Mouse (Mus musculus): Measurements from ENCODE around the gene Banf2.
A peak's percentile ranks its signal among the peaks of the same experiment; 100 is the strongest.

The Banf2 gene

DNA sequence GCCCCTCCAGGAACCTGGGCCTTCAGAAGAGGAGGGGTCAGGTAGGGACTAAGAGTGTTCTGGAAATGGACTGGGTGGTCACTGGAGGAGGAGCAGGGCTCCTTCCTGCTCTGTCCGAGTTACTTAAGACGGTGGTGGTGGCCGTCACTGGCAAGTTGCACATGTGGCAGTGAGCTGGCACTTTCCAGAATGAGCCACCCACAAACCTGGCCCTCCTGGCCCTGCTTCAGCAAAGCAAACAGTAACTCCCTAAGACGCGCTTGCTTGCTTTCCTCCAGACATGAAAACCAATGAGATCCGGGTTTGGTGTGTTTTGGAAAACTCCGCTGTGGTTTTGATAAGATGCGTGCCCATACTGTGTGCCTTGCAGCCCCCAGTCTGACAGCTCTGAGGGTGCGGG is 7.5 kb upstream of the Banf2 start:
- no peak for DNase-seq (ENCODE audit: low read depth, low spot score)

DNA sequence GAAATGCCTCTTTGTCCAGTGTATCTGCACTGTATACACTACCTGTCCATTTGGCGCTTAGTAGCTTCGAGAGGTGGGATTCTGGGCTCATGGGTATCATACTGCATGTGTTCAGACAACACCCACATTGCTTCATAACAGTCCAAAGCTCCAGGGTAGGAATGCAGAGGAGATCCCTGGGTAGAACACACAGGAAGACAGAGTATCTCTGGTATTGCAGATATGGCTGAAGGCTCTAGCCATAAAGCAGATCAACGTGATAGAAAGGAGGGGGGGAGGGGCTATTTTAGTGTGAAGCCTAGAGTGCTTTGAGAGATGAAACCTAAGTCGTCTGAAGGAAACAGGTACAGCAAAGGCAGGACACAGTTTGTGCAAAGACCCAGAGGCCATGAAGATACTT is 6.4 kb upstream of the Banf2 start:
- no peak for DNase-seq (ENCODE audit: low read depth, low spot score)

DNA sequence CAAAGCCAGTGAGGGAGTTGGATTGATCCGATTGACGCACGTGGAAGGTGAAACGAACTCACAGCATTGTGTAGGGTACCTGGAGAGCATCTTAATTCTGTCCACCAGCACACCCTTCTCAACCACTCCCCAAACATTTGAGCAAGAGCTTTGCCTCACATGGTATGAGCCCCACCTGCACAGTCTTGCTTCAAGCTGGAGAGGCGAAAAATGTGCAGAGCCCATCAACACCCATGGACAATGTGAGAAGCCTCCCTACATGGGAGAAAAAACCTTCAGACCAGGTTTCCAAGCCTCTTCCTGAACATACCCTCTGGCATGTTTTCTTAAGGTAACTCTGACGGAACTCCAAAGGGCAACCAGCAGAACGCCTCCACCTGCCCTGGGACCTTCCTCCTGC is 2.1 kb upstream of the Banf2 start:
- no peak for DNase-seq (ENCODE audit: low read depth, low spot score)

DNA sequence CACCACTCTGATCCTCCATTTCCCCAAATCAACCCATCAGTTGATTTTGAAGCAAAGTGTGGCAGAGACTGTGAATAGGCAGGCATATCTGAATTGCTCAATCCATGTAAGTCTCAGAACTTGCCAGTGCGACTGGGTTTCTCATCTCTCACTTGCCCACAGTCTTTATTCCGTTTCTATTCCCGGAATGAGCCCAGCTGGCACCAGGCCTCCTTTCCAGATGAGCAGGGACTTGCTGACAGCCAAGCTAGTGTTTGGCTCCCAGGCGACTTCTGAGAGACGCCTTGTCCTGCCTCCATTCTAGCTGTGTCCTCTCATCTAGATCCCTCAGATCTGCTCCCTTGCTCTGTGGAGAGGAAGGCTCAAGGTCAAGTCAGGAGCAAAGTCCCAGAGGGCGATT is 11.9 kb downstream of the Banf2 start:
- DNase-seq (ENCODE audit: low read depth, low spot score): peak; percentile 52

DNA sequence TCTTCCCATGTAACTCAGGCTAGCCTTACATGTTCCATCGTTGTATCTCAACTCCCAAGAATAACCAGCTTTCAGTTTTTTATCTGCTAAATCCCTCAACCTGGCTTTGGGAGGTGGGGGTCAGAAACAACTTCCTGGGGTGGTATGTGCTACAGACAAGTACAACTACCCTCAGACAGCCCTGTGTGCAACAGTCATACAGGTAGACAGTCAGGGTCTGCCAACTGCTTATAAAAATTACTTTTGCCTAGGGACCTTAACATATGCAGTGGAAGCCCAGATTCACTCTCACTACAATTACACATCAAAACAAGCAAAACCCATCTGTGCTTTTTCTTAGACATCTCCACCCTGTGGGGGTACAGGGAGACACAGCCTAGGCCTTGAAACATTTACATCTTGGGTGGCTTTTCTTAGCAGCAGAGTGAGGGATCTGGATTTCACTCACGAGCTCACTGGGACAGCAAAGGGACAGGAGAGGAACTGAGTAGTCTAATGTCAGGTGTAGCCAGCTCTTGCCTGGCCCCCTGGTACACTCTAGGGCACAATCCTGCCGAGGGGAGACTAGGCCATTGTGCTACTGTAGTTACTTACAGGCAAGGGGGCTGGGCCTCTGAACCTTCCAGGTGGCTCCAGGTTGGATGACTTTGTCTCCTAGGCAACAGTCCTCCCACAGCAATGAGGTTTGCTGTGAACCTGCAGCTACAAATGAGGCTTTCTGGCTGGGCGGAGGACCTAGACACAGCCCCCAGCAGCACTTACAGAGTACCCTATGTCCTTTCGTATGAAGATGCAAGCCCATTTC is 13.1 kb downstream of the Banf2 start:
- DNase-seq (ENCODE audit: low read depth, low spot score): no peak

DNA sequence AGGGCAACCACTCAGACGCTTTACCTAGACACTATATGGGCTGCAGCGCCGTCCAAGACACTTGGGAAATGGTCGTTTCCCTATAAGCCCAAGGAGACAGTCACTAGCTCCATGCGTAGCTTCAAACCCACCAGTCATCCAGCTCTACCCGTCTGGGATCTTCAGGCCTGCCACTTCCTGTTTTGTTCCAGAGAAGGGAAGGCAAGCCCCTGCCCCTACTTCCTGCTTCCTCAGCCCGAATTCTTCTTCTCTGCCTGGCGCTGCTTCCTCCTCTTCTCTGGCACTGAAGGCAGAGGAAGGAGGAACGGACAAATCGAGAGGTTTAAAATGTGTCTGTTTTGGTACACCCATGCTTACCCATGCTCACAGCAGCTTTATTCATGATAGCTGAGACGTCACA is 14.1 kb downstream of the Banf2 start:
- no peak for DNase-seq (ENCODE audit: low read depth, low spot score)

DNA sequence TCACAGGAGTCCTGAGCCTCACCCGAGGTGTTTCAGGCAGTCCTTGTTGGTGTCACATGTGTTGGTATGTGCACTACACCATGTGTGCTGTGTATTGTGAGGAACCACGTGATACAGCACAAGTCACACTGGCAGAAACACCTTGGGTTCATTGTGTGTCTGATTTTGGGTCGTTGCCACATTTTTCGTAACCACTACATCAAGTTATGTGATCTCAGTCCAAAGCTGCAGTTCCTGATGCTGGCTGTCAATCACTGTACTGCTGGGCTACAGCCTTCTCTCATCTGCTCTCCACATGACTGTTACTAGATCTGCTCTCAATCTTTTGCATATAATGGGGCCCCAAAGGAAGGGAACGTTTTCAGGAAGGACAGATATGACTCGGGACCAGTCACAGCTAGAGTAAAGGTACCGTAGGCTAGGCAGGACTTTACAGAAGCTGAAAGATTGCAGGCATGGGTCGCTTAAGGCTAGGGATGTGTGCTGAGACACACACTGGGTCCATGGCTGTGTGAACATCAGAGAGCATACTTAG is 17.4 kb downstream of the Banf2 start:
- no peak for DNase-seq (ENCODE audit: low read depth, low spot score)

DNA sequence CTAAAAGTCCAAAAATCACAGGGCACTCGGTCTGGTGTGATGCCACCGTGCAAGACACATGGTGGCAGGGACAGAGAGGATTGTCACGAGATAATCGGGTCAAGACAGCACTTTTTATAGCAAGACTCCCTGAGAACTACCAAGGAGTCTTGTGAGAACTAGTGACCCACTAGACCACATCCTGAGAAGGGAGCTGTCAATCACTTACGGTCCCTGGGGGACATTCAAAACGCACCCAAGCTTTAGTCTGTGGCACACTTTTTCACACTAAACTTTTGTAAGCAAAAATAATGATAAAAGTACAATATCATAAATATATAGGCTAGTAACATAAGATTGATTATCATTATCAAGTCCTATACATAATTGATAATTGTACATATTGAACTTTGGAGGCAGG is 18.0 kb downstream of the Banf2 start:
- DNase-seq (ENCODE audit: low read depth, low spot score): no peak

DNA sequence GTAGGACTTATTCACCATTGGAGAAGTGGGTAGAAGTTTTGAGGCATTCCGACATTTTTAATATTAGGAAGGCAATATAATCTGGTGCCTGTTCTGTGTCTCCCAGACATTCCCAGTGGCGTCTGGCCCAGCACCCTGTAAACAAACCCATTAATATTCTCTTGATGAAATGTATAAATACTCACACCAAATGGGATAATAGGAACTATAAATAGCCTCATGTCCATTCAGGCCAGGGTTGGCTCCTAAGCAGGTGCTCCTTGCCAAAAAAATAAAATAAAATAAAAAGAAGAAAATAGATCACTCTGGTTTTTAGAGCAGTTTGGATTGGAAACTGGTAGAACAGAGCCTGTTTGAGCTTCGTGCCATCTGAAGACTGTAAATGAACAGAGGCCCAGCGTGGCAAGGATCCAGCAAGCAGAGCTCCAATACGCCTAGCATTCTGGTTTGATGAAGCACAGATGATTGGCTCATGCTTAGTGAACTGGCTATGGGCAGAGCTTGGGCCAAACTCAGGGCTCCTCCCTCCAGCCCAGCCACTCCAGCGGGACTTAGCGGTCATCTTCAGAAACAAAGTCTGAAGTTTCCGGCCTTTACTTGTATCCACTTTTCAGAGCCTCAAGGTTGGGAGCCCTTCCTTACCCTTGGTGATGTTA is 19.7 kb downstream of the Banf2 start:
- peak; percentile 73 for DNase-seq (ENCODE audit: low read depth, low spot score)

DNA sequence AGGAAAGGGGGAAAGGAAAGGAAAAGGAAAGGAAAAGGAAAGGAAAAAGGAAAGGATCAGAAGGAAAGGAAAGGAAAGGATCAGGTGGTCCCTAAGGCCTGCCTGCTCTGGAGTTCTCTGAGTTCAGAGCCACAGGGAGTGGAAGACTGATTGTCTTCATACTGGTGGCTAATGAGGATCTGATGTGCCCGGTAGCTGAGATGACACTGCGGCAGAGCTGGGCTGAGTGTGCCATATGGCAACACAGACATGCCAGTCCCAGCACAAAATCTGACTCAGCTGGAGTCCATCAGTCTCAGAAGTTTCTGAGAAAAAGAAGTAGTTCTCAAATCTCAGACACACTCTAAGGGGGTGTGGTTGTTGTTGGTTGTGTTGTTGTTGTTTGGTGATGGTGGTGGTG is 24.9 kb downstream of the Banf2 start:
- no peak for DNase-seq (ENCODE audit: low read depth, low spot score)

DNA sequence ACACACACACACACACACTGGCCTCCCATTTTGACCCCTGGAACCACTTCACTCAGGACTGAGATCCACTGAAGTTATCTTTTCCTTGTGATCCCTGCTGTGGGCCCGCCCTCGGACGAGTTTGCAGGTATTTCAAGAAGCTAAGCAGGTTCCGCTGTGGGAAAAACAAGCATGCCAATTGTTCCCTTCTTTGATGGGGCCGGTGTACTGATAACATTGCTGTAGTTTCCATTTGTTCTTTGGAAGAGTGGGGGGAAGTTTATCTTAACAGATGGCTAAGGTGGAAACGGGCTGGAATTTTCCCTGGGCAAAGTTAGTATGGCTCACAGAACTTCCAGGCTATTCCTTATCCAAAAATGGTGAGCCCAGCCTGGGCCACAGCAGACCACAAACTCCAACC is 28.8 kb downstream of the Banf2 start:
- DNase-seq (ENCODE audit: low read depth, low spot score): no peak

DNA sequence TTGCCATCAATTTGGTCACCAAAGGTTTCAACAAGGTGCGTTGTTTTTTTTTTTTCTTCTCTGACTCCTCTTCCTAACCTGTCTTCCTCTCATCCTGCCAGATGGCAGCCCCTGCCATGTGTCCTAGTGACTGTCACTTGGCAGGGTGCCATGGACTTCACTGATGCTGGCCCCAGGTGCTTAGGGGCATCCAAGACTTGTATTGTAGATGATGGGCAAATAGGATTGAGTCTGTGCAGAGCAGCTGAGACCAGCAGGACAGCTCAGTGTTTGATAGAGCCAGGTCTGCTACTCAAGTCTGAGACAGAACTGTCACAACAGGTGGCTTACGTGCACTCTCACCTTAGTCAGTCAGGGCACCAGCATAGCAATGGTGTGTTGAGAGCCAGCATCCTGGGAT is 32.6 kb downstream of the Banf2 start:
- DNase-seq (ENCODE audit: low read depth, low spot score): no peak

DNA sequence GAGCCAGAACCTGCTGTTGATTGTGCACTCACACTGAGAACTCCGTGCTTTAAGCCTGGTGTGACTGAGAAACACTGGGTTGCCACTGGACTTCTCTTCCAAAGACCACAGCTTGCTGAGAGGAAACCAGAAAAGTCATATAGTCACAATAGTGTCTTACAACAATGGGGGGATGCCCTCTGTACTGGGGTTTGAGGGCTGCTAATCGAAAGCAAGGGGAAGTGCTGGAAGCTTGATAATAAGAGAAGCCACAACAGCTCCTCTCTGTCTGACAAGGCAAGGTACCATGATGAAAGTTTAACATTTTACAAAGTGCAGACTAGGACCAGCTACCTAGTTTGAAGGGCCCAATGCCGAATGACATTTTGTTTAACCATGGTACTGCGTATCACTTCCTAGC is 36.8 kb downstream of the Banf2 start:
- no peak for DNase-seq (ENCODE audit: low read depth, low spot score)

DNA sequence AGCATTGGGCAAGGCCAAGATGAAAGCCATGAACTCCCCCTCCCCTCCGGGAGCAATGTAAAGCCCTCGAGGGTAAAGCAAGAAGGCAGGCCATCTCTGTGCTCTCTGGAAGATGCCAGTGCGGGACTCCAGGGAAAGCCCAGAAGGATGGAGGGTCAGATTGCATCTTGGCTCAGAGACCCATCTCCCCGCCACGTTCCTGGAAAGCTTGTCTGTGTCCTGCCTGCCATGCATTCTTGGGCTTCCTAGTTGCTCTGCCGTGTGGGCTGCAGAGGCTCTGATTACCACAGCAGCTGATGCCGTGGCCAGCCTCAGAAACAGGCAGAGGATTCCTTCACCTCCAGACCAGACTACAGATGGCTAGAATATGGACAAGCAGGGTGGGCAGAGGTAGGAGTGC is 37.6 kb downstream of the Banf2 start:
- DNase-seq (ENCODE audit: low read depth, low spot score): no peak

DNA sequence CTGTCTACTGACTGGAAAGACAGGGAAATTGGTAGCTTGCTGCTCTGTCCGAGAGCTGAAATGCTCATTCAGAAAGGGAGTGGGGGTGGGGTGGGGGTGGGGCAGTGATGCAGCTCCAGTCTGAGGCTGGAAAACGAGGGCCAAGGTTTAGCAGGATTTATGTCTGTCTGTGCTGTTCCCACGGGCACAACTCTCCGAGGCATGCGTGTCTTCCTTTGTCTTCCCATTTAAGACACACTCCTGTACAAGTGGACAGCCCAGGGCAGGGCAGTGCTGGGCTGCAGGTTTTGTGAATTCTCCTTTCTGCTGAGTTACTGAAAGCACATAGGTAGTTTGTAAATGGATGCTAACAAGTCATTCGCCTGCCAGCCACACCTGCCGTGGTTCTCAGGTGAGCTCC is 39.8 kb downstream of the Banf2 start:
- DNase-seq (ENCODE audit: low read depth, low spot score): no peak

DNA sequence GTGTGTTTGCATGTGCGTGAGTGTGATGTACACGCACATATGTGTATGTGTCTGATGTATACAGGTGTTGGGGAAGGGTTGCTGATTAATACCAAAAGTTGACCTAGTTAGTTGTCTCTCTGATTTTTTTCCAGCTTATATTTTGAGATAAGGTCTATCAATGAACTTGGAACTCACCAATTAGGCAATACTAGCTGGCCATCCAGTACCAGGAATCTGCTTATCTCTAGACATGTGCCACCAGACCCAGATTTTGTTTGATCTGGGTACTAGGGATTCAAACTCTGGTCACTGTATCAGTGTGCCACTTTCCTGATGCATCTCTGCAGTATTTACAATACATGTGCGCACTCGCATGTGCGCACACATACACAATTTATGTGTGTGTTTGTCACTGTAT is 41.2 kb downstream of the Banf2 start:
- DNase-seq (ENCODE audit: low read depth, low spot score): no peak

DNA sequence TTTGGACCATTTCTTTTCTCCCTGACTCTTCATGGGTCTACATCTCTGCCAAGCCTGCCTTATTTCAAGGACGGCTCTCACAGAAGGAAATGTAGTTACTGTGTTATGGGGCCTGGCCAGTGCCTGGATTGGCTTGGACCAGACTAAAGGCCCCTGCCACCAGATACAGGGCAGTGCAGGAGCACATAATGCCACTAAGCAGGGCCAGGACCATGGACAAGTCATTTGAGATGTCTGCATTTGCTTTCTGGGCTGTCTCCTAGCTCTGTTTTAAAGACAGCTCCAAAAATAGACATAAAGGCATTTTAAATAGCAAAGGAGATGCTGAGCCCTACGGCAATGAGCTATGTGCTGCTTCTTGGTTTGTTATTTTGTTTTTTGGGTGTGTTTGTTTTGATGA is 43.8 kb downstream of the Banf2 start:
- DNase-seq (ENCODE audit: low read depth, low spot score): no peak

DNA sequence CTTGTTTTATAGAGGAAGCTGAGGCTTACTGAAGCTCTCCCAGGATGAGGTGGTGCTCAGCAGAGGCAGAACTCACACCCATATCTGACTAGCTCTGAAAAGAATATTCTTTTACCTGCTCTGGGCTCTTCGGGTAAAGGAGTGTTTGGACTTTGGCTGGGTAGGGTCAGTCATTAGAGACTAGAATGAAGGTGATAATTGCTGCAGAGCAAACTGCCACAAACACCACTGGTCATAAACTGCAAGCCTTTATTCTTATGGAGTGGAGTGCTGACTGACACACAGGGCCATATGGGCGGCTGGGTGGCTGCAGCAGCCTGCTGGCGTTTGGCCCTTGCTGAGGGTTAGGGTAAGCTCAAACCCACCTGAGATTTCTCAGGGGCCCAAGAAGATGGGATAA is 46.0 kb downstream of the Banf2 start:
- DNase-seq (ENCODE audit: low read depth, low spot score): no peak

DNA sequence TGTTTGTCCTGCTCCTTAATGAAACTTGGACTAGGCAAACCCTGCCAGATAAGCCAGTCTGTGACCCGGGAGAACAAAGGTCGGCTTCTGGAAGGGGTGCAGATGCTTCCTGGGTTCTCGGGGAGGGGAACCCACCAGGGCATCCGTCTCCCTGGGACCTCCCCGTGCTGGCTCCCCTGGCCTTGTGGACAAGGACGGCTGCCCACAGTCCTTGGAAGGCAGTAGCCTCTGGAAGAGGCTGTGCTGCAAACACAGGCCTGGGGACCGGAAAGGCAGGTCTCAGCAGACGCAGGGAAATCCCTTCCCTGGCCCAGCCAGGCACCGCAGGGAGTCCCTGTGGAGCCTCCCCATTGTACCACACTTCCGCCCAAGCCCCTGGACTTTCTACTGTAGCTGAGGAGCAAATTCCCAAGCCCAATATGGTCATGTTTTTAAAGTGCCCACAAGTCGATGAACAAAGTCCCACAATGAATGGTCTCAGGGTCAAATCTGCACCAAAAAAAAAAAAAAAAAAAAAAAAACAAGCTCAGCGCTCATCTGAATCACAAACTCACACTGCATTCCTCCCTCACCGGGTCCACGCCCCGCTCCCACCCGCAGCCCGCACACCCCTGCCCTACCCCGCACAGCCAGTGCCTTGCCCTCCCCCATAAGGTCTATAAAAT is 53.5 kb downstream of the Banf2 start:
- peak; percentile 38 for DNase-seq (ENCODE audit: low read depth, low spot score)

DNA sequence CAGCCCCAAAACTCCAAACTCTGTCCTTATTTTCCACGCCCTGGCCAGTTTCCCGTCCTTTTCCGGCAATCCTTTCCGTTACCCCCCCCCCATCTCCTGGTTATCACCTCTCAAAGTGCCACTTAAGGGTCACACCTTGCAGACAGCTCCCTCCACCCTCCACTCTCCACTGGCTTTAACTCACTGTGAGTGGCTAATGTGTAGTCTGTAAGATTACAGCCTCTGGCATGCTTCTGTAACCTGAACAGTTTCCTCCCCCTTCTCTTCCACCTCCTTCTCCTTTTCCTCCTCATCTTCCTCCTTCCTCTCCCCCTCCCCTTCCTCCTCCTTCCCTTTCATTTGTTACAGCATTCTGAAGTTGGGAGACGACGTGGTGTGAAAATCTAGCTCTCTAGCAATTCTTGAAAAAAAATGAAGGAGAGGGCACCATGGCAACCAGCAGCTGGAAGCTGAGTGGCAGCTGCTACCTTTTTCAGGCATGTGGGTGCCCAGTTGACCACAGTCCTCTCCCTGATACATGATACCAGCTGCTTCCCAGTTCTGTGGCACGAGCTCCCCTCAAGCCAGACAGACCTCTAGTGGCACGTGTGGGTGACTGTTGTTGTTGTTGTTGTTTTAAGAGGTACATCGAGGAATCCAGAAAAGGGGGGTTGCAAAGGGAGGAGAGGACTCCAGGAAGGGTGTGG is 55.2 kb downstream of the Banf2 start:
- no peak for DNase-seq (ENCODE audit: low read depth, low spot score)

DNA sequence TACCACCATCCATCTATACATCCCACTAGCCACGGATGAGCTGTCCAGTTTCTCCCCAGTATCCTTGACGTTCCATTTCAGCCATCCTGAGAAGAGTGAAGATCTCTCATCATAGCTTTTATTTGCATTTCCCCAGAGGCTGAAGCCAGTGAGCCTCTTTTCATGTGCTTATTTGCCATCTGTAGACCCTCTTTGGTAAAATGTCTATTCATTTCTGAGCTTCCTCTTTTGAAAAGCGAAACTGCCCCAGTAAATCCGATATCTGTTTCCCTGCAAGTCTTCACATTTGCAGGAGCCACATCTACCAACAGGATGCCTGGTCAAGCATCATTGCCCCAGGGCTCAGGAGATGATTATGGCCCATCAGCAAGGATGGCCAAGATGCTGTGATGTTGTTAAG is 59.9 kb downstream of the Banf2 start:
- DNase-seq (ENCODE audit: low read depth, low spot score): no peak

DNA sequence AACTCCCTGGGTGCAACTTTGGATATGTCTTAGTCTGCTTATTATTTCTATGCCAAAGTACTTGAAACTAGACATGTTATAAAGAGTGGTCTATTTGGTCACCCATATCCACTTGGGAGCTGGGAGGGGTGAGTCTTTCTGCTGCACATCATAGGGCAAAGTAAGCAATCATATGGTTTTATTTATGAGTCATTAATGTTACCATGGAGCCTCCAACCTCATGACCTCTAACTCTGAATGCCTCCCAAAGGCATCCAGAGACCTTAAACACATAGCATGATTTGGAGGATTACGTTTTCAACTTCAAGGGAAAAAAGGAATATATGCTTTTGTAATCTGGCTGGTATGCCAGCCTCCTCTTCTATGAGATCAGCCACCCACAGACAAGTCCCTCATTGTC is 61.9 kb downstream of the Banf2 start:
- no peak for DNase-seq (ENCODE audit: low read depth, low spot score)

All from skeletal muscle tissue, adult 2 months (tissue).